Mouse (Mus musculus) adrenal gland, postnatal 14 days (tissue): ENCODE data around the gene Tspan4. TPM values are rescaled to one million over a fixed set of nuclear protein-coding genes. Genes with fewer than 3 reads are reported as not detected.

Experiments
- DNase-seq: peaks from one replicate; pipeline ENCODE4 v3.0.0; 2021; ENCODE audit warnings: mixed read lengths
- total RNA-seq: library from RNA; stranded (reverse); gene quantifications from 2 replicates; pipeline ENCODE4 v1.2.3, GENCODE M21; 2021

Tspan4 gene
- total RNA-seq, 1 experiment from 2014 or later = 49.4 TPM

DNA sequence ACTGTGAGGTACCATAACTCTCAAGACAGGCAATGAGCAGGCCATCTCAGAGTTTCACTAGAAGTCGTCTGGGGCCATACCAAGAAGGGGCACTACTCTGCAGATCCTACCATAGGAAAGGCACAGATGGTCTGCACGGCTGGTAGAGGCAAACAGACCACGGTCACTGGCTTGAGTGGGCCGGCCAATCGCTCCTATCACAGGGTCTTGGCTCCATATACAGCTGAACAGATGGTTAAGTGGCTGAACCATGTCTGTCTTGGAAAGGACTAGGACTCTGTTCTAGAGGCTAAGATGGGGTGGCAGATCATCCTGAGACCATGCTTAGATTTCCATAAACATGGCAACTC is 27.5 kb downstream of the Tspan4 start:
- no peak for DNase-seq

GRCm38 (mm10) chr7:141506278-141506677 is 31.2 kb downstream of the Tspan4 start:
- DNase-seq = no peak

- DNase-seq = no peak
These were observed 33.1 kb downstream of the Tspan4 start for GRCm38 (mm10) chr7:141508160-141508559.

- no peak for DNase-seq
These were observed 35.2 kb downstream of the Tspan4 start for GRCm38 (mm10) chr7:141510196-141510595.

DNA sequence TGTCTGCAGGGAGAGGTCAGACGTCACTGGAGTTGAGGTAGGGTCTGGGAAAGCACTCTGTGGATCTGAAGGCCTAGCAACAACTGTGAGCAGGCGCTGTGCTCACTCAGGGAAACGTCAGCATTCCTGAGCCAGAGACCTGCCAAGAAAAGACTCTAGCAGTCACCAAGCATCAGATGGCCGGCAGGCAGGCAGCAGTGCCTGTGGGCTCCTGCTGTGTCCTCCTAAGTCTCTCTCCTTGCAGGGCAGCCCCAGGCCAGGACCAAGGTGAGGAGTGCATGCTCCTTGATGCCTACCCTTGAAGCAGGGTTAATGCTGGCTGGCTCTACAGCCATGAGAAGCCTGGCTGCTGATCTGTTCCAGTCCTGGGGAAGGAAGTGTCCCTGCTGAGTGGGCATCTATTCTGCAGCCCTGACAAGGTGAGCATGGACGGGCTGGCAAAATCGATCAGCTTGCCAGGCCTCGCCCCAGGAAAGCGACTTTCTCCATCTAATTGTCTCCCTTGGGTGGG is 35.7 kb downstream of the Tspan4 start:
- DNase-seq = no peak

GRCm38 (mm10) chr7:141517638-141518037 is 42.6 kb downstream of the Tspan4 start:
- peak; percentile 74 for DNase-seq

GRCm38 (mm10) chr7:141518296-141518695 is 43.3 kb downstream of the Tspan4 start:
- DNase-seq = peak; percentile 52

DNA sequence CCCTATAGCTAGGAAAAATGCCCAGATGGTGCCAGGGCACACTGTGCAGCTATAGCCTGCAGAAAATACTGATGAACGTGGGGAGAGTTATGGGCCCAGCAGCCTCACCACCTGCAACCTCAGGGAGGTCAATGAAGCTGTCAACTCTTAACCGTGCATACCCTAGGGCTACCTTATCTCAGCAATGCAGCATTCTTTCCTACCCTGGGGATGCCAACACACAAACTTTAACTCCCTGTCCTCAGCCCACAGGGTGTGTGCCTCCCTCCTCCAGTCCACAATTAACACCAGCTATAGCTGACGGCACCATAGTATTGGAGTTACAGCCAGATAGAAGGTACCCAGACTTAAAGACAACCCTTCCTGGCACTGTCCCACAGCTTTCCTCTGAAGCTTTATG is 43.9 kb downstream of the Tspan4 start:
- DNase-seq = no peak

DNA sequence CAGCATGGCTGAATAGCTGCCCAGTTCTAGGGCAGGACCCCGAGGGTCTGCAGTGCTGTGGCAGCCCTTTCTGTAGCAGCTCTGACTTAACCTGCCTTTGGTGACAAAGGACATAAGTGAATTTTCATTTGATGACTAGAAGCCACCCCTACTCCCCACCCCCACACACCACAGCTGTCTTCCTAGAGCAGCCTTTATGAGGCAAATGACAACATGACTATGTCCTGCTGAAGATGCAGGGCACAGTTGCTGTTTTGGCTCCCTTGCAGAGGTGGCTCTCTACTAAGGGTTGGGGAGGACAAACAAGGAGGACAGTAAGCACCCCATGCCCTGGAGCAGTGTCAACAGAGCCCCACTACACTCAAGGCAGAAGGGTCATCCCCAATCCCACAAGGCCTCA is 44.8 kb downstream of the Tspan4 start:
- DNase-seq = no peak

GRCm38 (mm10) chr7:141523007-141523406 is 48.0 kb downstream of the Tspan4 start:
- DNase-seq = no peak

GRCm38 (mm10) chr7:141524271-141524670 is 49.2 kb downstream of the Tspan4 start:
- DNase-seq = no peak

- DNase-seq = peak; percentile 85
These were observed 49.9 kb downstream of the Tspan4 start for GRCm38 (mm10) chr7:141524760-141525579.

DNA sequence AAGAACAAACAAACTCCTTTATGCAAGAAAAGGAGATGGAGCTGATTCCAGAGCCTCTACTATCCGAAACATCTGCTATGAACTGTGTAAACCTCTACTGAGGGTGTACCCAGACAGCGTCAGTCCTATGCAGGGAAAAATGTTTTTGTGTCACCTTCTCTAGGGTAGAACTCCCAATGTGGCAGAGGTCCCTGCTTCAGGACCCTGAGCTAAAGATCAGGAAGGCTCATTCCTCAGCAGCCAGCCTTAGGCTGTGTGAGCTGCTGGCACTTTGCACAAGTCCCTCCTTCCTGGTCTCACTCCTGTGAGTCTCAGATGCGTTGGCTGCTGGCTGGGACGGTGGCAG is 50.5 kb downstream of the Tspan4 start:
- DNase-seq = no peak

- DNase-seq = no peak
These were observed 60.5 kb downstream of the Tspan4 start for GRCm38 (mm10) chr7:141535570-141535969.

GRCm38 (mm10) chr7:141538852-141539555 is 64.0 kb downstream of the Tspan4 start:
- DNase-seq = peak; percentile 30

- peak; percentile 99 for DNase-seq
These were observed 64.7 kb downstream of the Tspan4 start, which contains the start of gene Chid1 for GRCm38 (mm10) chr7:141539556-141540311. Gene Chid1, minus strand, starts transcription at chr7:141539857.

DNA sequence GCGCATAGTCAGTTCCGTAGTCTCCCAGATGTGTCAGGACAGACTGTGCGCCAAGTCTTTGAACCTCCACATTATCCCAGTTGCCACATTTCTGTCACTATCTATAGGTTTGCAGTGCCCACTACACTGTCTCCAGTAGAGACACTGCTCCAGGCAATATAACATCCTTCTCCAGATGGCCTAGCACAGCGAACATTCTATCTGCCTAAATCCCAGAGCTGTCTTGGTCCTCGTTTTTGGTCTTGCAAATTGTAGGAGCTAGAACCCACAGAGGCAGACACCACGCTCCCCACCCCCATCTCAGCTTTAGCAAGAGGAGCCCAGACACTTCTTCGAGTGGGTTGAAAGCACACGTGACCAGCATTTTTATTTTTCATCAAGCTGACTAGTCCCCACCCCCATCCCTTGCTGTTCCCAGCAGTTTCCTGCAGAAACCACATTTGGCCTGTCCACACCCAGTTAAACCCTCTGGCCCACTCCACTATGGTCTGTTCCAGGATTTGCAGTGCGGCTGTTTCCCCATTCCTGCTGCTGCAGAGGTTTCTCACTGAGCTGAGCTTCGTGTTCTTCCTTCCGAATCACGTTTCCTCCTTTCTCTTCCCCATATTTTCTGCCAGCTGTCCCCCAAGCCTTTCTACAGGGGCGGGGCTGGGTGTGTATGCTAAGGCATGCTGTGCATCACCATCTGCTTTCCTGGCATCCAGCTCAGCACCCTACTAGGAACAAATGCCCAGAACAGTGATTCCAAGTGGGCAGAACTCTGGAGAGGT is 65.5 kb downstream of the Tspan4 start:
- peak; percentile 55 for DNase-seq

GRCm38 (mm10) chr7:141541681-141542080 is 66.6 kb downstream of the Tspan4 start:
- DNase-seq = no peak

DNA sequence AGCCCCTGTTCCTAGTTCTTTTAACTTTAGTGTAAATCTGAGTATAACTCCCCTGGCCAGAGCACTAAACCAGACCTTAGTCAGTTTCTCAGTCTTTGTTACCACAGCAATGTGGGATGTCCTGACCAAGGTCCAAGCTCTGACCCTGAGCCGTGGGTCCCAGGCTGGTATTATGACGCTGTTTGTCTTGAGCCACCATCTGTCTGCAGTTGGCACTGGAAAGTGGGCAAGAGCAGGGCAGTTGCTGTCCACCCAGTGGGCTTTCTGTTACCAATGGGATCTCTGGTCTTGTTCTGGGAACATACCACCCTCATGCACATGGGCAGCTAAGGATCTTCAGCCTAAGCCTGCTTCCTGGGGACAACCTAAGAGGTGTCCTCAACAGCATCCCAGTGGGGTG is 67.5 kb downstream of the Tspan4 start:
- no peak for DNase-seq
